Comparison of ENCODE assay signal across 19 mouse cellular contexts in genomic region chr14:47544286-47544685, GRCm38 (mm10). TPM values are rescaled to one million over a fixed set of nuclear protein-coding genes. Genes with fewer than 3 reads are reported as not detected.
A peak's percentile ranks its signal among the peaks of the same experiment; 100 is the strongest.
DNase-seq lines count a peak whose midpoint lies in the region; ATAC-seq and TF ChIP-seq lines count a peak whose summit lies in the region.
"Had no signal": no experiment of that assay in that cellular context is flagged by ENCODE, and none has a peak within 500 bp of the region (broad histone marks: within the 10 kb centered on the region; RNA-seq: fewer than 3 reads in every experiment).

No protein-coding gene starts in this region.

- peaks cover 13 to 21% of the 10 kb centered on the region in 2 experiments for H3K4me1 ChIP-seq in liver, embryonic 14.5 days (replicated peaks; ENCODE audit: control insufficient read depth in 2 of 2, insufficient read depth in 2 of 2, low read length in 1 of 2)
- no peaks in the 10 kb centered on the region for H3K4me1 ChIP-seq in hindbrain, embryonic 12.5 days
- H3K4me1 ChIP-seq: embryonic facial prominence, embryonic 10.5 days; heart, embryonic 15.5 days had no signal

- H3K36me3 ChIP-seq in liver, embryonic 14.5 days (replicated peaks; ENCODE audit: control insufficient read depth, insufficient read depth, low read depth): peaks cover 19% of the 10 kb centered on the region
- peaks cover 82% of the 10 kb centered on the region for H3K36me3 ChIP-seq in hindbrain, embryonic 12.5 days

- H3K4me2 ChIP-seq in liver, embryonic 14.5 days (ENCODE audit: low read depth): peak overlapping the region; percentile 48
- H3K4me2 ChIP-seq in hindbrain, embryonic 12.5 days (replicated peaks): no peak overlapping the region
- H3K4me2 ChIP-seq: heart, embryonic 15.5 days; hindbrain, embryonic 14.5 days had no signal

- H3K27ac ChIP-seq in liver, embryonic 14.5 days: peak overlapping the region; percentile 67
- no peak overlapping the region for H3K27ac ChIP-seq in hindbrain, embryonic 12.5 days
- H3K27ac ChIP-seq: embryonic facial prominence, embryonic 10.5 days; heart, embryonic 15.5 days; hindbrain, embryonic 14.5 days had no signal

- peak; percentile 65 for TF ChIP-seq EP300 in liver, embryonic 14.5 days (IDR thresholded peaks at IDR 0.05; ENCODE audit: low read depth)

- TF ChIP-seq CTCF in liver, embryonic 14.5 days (IDR thresholded peaks at IDR 0.05; ENCODE audit: low read depth): 0 out of 2 replicates have a peak, but pooled peaks have one; percentile 7

- H3K4me3 ChIP-seq in liver, embryonic 14.5 days (ENCODE audit: insufficient read depth in 1 of 2, low read depth in 2 of 2, low read length in 2 of 2): no peak overlapping the region
- no peak overlapping the region for H3K4me3 ChIP-seq in hindbrain, embryonic 12.5 days
- H3K4me3 ChIP-seq: embryonic facial prominence, embryonic 10.5 days; erythroblast, embryonic 14.5 days; heart, embryonic 15.5 days had no signal

- no peaks in the 10 kb centered on the region for H3K9me3 ChIP-seq in liver, embryonic 14.5 days (ENCODE audit: control insufficient read depth, low read length)
- no peaks in the 10 kb centered on the region for H3K9me3 ChIP-seq in hindbrain, embryonic 12.5 days (replicated peaks)
- H3K9me3 ChIP-seq: embryonic facial prominence, embryonic 10.5 days; heart, embryonic 15.5 days had no signal

- H3K27me3 ChIP-seq in liver, embryonic 14.5 days (ENCODE audit: control insufficient read depth, insufficient read depth, low read length): no peaks in the 10 kb centered on the region
- H3K27me3 ChIP-seq in hindbrain, embryonic 12.5 days: no peaks in the 10 kb centered on the region
- H3K27me3 ChIP-seq: heart, embryonic 15.5 days had no signal

- peak; percentile 38 for ATAC-seq in erythroblast, adult 5-6 weeks (replicated peaks; ENCODE audit: low FRiP score, poor library complexity, severe bottlenecking)
- peak; percentile 77 for ATAC-seq in liver, embryonic 14.5 days (ENCODE audit: insufficient read depth)
- ATAC-seq in megakaryocyte progenitor cell, adult 5-6 weeks (replicated peaks; ENCODE audit: poor library complexity): peak; percentile 60
- no peak for ATAC-seq in megakaryocyte, adult 5-6 weeks (ENCODE audit: poor library complexity, severe bottlenecking)
- ATAC-seq in hindbrain, embryonic 12.5 days (ENCODE audit: low FRiP score): no peak
- ATAC-seq: forebrain, embryonic 16.5 days had no signal

- peak overlapping the region; percentile 12; the same call in 1 of the 2 replicates for H3K9ac ChIP-seq in liver, embryonic 14.5 days (replicated peaks)
- H3K9ac ChIP-seq in hindbrain, embryonic 12.5 days: no peak overlapping the region
- H3K9ac ChIP-seq: heart, embryonic 15.5 days; hindbrain, embryonic 14.5 days had no signal

- WGBS in liver, embryonic 14.5 days (ENCODE audit: insufficient replicate concordance): 16% methylated on average over 5 of the region's 5 CpGs
- 94% methylated on average over 5 of the region's 5 CpGs for WGBS in hindbrain, embryonic 12.5 days

- peak; percentile 43 for DNase-seq in liver
- no peak for DNase-seq in liver, embryonic 14.5 days (ENCODE audit: low read depth in 3 of 3, low spot score in 3 of 3)
- no peak for DNase-seq in thymus, postnatal 14 days
- DNase-seq: adrenal gland, adult 8-10 months; adrenal gland, postnatal 36 days; cerebellum, adult 2 months; cerebellum, postnatal 10 days; gastrocnemius, postnatal 36 days; heart, adult 11 months; heart, postnatal 14 days had no signal

RNA-seq across cellular contexts. Expression of gene Atg14, which starts 26.2 kb away (rescaled TPM):
- total RNA-seq in erythroblast, adult 5-6 weeks (2015; ENCODE audit: low replicate concordance): 11.5 and 30.7 TPM in 2 replicates
- 49.3 and 53.5 TPM in 2 replicates for total RNA-seq in erythroblast, adult 5-6 weeks (2017; ENCODE audit: low replicate concordance)
- 3.0 and 3.7 TPM in 2 replicates for polyA plus RNA-seq in liver, embryonic 14.5 days (2012; rRNA removed)
- polyA plus RNA-seq in liver, embryonic 14.5 days (2014; fragmentation: Nextera tagmentation; extraction: Ambion mirVana): 5.9 and 6.1 TPM in 2 replicates
- total RNA-seq in megakaryocyte progenitor cell, adult 5-6 weeks (2015): 6.1 and 7.5 TPM in 2 replicates
- total RNA-seq in megakaryocyte progenitor cell, adult 5-6 weeks (2017): 7.1 and 10.9 TPM in 2 replicates
- total RNA-seq in megakaryocyte, adult 5-6 weeks (2015): 3.7 and 4.5 TPM in 2 replicates
- total RNA-seq in megakaryocyte, adult 5-6 weeks (2017): 4.2 and 6.4 TPM in 2 replicates
- polyA plus RNA-seq in hindbrain, embryonic 12.5 days (2016; fragmentation: Nextera tagmentation; extraction: Ambion mirVana): 20.7 and 23.2 TPM in 2 replicates

Comparison
In these comparisons a context has a peak if more than half of its experiments do, and no peak if none do; other contexts are left out.
1. ATAC-seq: peak in erythroblast, adult 5-6 weeks (single experiment), liver, embryonic 14.5 days (single experiment) and megakaryocyte progenitor cell, adult 5-6 weeks (single experiment); none in megakaryocyte, adult 5-6 weeks (single experiment) and hindbrain, embryonic 12.5 days (single experiment).